Mouse (Mus musculus) cerebellum, adult 18-20 months (tissue): ENCODE results near the gene Neurod2.

ENCODE experiments used
- DNase-seq, 2 experiments: peaks; one replicate each; pipeline ENCODE4 v3.0.0; 2021

The Neurod2 gene

DNA sequence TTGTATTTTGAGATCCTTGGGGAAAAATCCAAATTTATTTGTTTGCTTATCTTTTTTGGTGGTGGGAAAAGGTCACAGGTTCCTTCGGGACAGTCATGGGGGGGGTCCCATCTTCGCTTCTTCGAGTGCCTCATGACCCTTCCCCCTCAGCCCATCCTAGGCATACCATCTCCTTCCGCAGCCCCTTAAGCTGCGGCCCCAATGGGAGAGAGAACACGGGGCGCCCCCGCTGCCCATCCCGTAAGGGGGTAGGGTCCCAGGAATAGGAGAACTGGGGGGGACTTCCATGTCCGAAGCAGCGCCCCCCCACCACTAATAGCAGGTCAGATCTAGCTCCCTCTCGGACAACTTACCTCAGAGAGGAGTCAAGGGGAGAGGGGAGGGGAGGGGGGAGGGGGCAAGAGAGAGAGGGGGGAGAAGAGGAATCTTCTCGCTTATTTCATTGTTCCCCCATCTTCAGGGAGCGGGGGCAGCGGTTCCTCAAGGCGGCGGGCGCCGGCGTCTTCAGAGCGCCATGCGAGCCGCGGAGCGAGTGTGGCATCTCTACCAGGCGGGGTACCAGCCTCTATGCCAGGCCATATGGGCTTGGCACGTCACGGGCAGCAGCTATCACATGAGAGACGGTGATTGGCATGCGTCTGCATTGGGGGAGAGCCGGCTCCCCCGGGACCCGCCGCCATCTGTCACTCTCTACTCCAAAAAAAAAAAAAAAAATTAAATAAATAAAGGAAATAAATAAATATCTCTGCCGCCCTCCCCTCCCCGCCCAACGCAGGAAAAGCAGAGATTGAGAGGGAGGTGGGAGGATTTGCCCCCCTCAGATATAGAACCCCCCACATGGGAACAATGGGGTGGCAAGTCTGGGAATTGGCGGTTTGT lies at the start of gene Neurod2:
Neurod2 (minus strand) TSS at position 568 of the 879 bp plus-strand sequence.
- peak; percentile 94 to 95 for DNase-seq

- no peak for DNase-seq
These were observed 48.3 kb upstream of the Neurod2 start for GRCm38 (mm10) chr11:98377787-98378186.

DNA sequence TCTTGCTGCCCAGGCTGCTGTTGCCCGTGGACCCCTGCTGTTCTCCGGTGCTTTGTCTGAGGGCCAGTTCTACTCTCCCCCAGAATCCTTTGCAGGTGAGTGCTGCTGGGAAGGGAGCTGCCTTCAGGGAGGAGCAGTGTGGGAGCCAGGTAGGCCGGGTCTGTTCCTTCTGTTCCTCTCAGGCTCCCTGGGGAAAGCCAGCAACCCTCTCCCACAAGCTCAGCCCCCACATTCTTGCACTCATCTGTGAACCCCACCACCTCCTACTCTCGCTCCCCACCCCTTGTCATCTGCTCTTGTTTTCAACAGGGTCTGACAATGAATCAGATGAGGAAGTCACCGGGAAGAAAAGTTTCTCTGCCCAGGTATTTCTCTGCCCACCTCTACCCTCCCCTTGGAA lies 47.3 kb upstream of the Neurod2 start:
- no peak for DNase-seq

DNA sequence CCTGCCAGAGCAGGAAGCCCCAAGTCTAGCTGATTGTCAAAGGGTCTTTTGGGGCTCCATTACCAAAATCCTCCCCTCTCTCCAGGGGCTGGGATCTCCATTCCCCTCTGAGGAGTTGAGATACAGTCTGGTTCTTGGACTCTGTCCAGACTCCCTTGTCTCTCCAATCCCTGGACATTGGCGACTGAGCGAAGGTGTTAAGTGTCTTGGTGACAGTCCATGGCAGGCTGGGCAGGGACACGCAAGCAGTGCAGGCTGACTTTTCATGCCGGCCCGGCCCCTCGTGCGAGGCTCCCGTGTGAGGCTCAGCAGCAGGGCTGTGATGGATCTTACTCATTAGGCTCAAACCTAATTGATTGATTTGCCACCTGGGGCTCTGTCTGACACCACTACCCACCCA lies 44.8 kb upstream of the Neurod2 start:
- DNase-seq, result no peak

- no peak for DNase-seq
These were observed 43.8 kb upstream of the Neurod2 start for GRCm38 (mm10) chr11:98373244-98373643.

GRCm38 (mm10) chr11:98372406-98372805 lies 43.0 kb upstream of the Neurod2 start:
- DNase-seq, result peak; percentile 72 to 78

GRCm38 (mm10) chr11:98371556-98372240 lies 42.2 kb upstream of the Neurod2 start:
- no peak for DNase-seq

- DNase-seq, result no peak
These were observed 41.1 kb upstream of the Neurod2 start for GRCm38 (mm10) chr11:98370588-98370987.

GRCm38 (mm10) chr11:98369337-98369736 lies 39.9 kb upstream of the Neurod2 start:
- peak; percentile 58 to 74 for DNase-seq

GRCm38 (mm10) chr11:98367863-98368186 lies 38.4 kb upstream of the Neurod2 start:
- DNase-seq, result no peak

GRCm38 (mm10) chr11:98367171-98367862 lies 37.9 kb upstream of the Neurod2 start:
- no peak for DNase-seq

DNA sequence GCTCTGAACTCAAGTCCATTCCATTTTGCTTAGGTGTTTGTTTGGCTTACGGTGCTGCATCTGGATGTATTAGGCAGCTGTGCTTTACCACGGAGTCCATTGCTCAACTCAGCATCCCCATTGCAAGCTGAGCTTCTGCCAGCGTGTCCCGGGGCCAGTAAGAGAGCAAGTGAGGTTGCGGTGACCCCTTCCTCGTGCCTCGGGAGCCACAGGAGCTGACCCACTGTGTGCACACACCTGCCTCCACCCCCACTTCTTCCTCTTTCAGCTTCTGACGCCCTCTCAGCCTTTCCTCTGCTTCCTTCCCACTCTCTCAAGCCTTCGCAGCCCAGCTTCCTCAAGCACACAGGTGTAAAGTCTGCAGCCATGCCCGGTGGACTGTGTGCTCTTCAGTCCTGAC lies 36.8 kb upstream of the Neurod2 start:
- DNase-seq, result no peak

DNA sequence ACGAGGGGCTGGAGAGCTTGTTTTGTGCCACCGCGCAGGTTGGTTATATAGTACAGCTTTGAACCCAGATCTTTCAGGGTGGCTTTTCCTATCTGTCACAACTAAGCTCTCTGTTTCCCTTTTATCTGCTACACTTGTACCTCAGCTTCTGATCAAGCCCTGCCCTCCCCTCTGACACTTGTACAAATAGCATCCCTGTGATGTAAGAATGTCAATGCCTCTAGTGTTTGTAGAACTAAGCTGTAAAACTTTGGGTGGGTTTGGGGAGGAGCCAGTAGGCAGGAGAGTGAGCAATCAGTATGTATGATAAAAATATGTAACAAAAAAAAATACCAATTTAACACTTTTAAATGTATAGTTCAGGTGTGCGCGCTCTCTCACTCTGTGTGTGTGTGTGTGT lies 35.0 kb upstream of the Neurod2 start:
- DNase-seq, result no peak

DNA sequence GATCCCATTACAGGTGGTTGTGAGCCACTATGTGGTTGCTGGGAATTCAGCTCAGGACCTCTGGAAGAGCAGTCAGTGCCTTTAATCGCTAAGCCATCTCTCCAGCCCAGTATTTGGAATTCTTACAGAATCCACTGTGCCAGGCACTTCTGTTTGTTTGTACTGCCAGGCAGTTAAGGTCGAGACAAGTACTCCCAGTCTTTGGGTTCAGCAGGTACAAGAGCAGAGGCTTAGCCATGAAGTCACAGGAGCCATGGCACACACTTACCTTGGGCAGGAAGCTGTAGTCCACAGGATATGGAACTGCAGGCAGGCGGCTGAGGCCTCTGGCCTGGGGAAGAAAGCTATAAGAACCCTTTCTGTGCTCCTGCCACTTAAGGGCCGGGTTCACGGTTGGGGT lies 34.4 kb upstream of the Neurod2 start:
- DNase-seq, result no peak

DNA sequence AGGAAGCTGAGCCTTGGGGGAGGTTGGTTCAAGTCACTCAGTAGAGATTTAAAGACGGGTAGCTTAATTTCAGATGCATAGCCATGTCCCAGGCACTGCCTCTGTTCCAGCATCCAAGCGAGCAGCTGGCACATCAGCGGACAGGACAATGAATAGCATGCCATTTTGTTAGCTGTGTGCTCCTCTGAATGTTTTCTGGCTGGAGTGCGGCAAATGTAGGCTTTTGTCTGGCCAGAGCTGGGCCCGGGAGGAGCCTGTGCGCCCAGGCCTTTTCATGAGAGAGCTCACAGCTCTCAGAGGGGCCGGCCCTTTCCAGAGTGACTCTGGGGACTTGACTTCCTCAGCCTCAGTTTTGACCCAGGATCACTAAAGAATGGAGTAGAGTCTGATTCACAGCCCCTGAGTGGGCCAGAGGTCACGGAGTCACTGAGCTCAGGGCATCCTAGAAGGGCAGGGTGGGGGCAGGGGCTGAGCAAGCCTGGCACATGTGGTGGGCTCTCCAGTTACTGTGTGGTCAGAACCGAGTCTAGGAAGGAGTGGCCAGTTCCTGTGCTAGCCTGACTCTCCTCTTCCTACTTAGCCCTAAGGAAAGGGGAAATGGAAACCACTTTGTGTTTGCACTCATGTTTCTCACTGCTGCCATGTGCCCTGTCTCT lies 31.5 kb upstream of the Neurod2 start:
- DNase-seq, result no peak

DNA sequence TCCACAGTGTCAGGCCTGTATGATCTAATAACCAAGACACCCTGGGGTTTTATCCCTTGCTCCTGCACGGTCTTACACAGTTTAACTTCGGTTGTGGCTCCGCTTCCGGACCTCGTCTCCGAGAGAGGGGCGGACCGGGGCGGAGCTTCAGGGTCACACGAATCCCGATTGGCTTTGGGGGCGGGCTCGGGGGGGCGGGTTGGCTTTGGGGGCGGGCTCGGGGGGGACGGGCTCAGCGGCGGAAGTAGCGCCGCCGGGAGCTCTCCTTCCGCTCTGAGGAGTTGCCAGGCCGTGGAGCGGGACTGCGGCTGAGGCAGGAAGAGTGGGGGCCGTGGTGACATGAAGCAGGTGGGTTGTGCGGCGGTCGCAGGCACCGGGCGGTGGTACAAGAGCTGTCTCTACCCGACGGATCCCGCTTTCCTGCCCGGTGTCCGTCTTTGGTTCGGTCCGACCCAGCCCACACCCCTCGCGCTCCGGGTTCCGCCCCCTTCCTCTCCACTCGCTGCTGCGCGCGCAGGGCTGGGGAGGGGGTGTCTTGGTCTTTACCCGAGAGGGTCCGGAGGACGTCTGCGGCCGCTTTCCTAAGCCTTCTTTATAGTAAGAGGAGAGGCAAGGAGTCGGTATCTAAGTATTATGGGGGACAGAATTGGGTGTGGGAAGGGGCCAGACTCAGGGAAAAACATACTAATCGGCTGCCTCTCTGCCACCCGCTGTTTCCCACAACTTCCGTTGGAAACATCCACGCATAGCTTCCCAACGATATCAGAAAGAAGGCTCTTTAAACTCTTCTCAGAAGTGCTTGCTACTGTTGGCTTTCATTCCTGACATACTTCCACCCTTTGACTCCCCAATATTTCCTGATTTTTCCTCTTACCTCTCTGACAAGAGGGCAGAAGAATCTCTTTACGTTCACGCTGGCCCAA lies 29.0 kb upstream of the Neurod2 start, which contains the start of gene Stard3:
Stard3 (plus strand) TSS at position 208 of the 923 bp plus-strand sequence.
- DNase-seq, result peak; percentile 87 to 92

DNA sequence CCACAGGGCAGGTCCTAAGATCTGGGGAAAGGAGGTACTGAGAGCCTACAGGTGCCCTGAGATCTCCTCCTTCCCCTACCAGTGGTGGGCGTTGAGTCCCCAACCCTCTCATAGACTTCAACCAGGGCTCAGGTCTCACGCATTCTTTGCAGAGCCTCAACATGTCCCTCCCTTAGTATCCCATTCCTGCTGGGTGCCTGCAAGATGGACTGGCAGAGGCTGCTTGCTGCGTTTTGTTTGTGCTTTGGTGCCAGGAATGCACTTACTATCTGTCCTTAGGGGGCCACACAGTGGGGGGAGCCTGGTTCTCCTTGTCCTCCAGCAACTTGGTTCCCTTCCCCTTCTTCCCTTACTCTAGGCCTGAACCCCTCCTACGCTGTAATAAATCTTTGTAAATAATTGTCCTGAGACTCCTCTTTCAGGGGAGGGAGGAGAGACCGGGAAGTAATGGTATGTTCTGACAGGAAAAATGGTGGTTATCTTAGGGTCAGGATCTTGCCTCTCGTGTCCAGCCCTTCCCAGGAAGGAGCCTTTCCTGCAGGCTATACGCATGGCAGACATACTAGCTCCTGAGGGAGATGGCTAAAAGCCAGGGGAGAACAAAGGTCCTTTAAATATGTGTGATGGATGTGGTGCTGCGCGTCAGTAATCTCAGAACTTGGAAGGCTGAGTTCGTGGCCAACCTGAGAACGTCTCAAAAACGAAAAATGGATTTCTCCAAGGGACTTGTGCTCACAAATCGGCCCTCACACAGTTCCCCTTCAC lies 28.1 kb upstream of the Neurod2 start:
- no peak for DNase-seq

GRCm38 (mm10) chr11:98356625-98357394 lies 27.4 kb upstream of the Neurod2 start:
- no peak for DNase-seq

- peak; percentile 62 for DNase-seq
These were observed 26.4 kb upstream of the Neurod2 start for GRCm38 (mm10) chr11:98355732-98356299.

DNA sequence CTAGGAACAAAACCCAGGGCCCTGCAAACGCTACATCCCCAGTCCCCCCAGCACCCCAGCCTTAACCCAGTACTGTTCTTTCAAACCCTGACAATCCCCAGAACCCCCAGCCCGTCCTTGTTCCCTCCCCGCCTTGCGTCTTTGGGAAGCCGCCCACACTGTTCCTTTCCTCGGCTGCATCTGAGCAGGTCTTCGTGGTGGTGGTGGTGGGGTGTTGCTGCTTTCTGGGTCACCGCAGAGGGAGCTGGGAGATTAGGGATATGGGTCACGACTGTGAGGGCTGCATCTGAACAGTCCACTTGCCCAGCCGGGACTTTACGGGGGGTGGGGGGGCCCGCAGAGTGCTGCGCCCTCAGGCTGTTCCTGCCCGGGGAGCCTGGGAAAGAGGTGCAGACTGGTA lies 25.0 kb upstream of the Neurod2 start:
- DNase-seq, result no peak
